Mouse (Mus musculus) embryonic facial prominence, embryonic 13.5 days (tissue): ENCODE measurements around the gene Apom. TPM values are rescaled to one million over a fixed set of nuclear protein-coding genes. Genes with fewer than 3 reads are reported as not detected.

ENCODE experiments used
- polyA plus RNA-seq: library from polyadenylated mRNA; unstranded; fragments of >200 nt; fragmentation: Nextera tagmentation; extraction: Ambion mirVana; gene quantifications from 2 replicates; pipeline ENCODE4 v1.2.1, GENCODE M21; 2015

Gene Apom
- polyA plus RNA-seq, 1 experiment from 2014 or later, result 0.28 TPM

Other genes with a start within 250 kb of the Apom start
- gene C2, start 233.8 kb downstream of the Apom start, polyA plus RNA-seq, result 2.7 and 3.2 TPM in 2 replicates
- gene Ehmt2, start 233.6 kb downstream of the Apom start, polyA plus RNA-seq, result 98.5 and 100 TPM in 2 replicates
- gene Slc44a4, start 217.6 kb downstream of the Apom start, polyA plus RNA-seq, result 0.24 and 0.83 TPM in 2 replicates
- 18.8 and 20.3 TPM in 2 replicates for gene Neu1, start 200.8 kb downstream of the Apom start, polyA plus RNA-seq
- gene Hspa1b, start 172.8 kb downstream of the Apom start, polyA plus RNA-seq, result 0.53 and 0.87 TPM in 2 replicates
- gene Gm20481, start 162.1 kb downstream of the Apom start, polyA plus RNA-seq, result not detected in 2 replicates
- gene Hspa1a, start 159.9 kb downstream of the Apom start, polyA plus RNA-seq, result 5.8 and 6.1 TPM in 2 replicates
- 0.77 and 0.85 TPM in 2 replicates for gene Hspa1l, start 159.3 kb downstream of the Apom start, polyA plus RNA-seq
- gene Lsm2, start 150.2 kb downstream of the Apom start, polyA plus RNA-seq, result 190 and 227 TPM in 2 replicates
- gene Vars, start 131.1 kb downstream of the Apom start, polyA plus RNA-seq, result 102 and 112 TPM in 2 replicates
- gene Vwa7, start 115.5 kb downstream of the Apom start, polyA plus RNA-seq, result 0.33 and 0.38 TPM in 2 replicates
- 14.2 and 19.5 TPM in 2 replicates for gene Sapcd1, start 104.0 kb downstream of the Apom start, polyA plus RNA-seq
- gene Msh5, start 85.3 kb downstream of the Apom start, polyA plus RNA-seq, result 3.5 and 3.6 TPM in 2 replicates
- gene Clic1, start 82.1 kb downstream of the Apom start, polyA plus RNA-seq, result 243 and 254 TPM in 2 replicates
- 358 and 374 TPM in 2 replicates for gene Ddah2, start 73.0 kb downstream of the Apom start, polyA plus RNA-seq
- 0.87 and 1.0 TPM in 2 replicates for gene Ly6g6c, start 66.7 kb downstream of the Apom start, polyA plus RNA-seq
- gene Mpig6b, start 65.9 kb downstream of the Apom start, polyA plus RNA-seq, result 0.77 and 0.89 TPM in 2 replicates
- gene Ly6g6e, start 55.1 kb downstream of the Apom start, polyA plus RNA-seq, result 4.3 and 4.9 TPM in 2 replicates
- gene Ly6g6d, start 54.0 kb downstream of the Apom start, polyA plus RNA-seq, result 0.77 and 1.3 TPM in 2 replicates
- gene Ly6g6f, start 46.4 kb downstream of the Apom start, polyA plus RNA-seq, result 0.18 and 0.23 TPM in 2 replicates
- 89.6 and 90.1 TPM in 2 replicates for gene Abhd16a, start 42.8 kb downstream of the Apom start, polyA plus RNA-seq
- not detected in 2 replicates for gene Ly6g5c, start 23.8 kb downstream of the Apom start, polyA plus RNA-seq
- 1.1 and 1.6 TPM in 2 replicates for gene Ly6g5b, start 16.6 kb downstream of the Apom start, polyA plus RNA-seq
- gene Gpank1, start 10.6 kb downstream of the Apom start, polyA plus RNA-seq, result 21.1 and 24.1 TPM in 2 replicates
- 278 and 298 TPM in 2 replicates for gene Csnk2b, start 10.0 kb downstream of the Apom start, polyA plus RNA-seq
- 10.9 and 12.3 TPM in 2 replicates for gene D17H6S53E, start 5.7 kb downstream of the Apom start, polyA plus RNA-seq
- 65.1 and 67.8 TPM in 2 replicates for gene Bag6, start 3.1 kb upstream of the Apom start, polyA plus RNA-seq
- gene Prrc2a, start 32.8 kb upstream of the Apom start, polyA plus RNA-seq, result 193 and 244 TPM in 2 replicates
- gene Aif1, start 44.0 kb upstream of the Apom start, polyA plus RNA-seq, result 8.1 and 9.8 TPM in 2 replicates
- gene Lst1, start 56.4 kb upstream of the Apom start, polyA plus RNA-seq, result 13.1 and 16.1 TPM in 2 replicates
- gene Ltb, start 62.4 kb upstream of the Apom start, polyA plus RNA-seq, result 1.8 and 2.1 TPM in 2 replicates
- 0.37 TPM in 1 of 2 replicates, not detected in the other for gene Tnf, start 70.0 kb upstream of the Apom start, polyA plus RNA-seq
- gene Lta, start 73.3 kb upstream of the Apom start, polyA plus RNA-seq, result 0.24 TPM in 1 of 2 replicates, not detected in the other
- gene Gm16181, start 88.8 kb upstream of the Apom start, polyA plus RNA-seq, result not detected in 2 replicates
- 3.9 and 4.1 TPM in 2 replicates for gene Atp6v1g2, start 101.6 kb upstream of the Apom start, polyA plus RNA-seq
- 10.4 and 12.0 TPM in 2 replicates for gene Nfkbil1, start 103.7 kb upstream of the Apom start, polyA plus RNA-seq
- gene Ddx39b, start 109.7 kb upstream of the Apom start, polyA plus RNA-seq, result 498 and 543 TPM in 2 replicates
- 28.7 and 30.7 TPM in 2 replicates for gene H2-D1, start 130.7 kb upstream of the Apom start, polyA plus RNA-seq
- gene H2-Q1, start 188.4 kb upstream of the Apom start, polyA plus RNA-seq, result not detected in 2 replicates
- 1.2 TPM in 1 of 2 replicates, not detected in the other for gene H2-Q2, start 210.2 kb upstream of the Apom start, polyA plus RNA-seq
- gene H2-Q4, start 247.6 kb upstream of the Apom start, polyA plus RNA-seq, result 1.6 and 2.1 TPM in 2 replicates